Mouse (Mus musculus) kidney, adult 9 months (tissue): Measurements from ENCODE around the gene Tbxas1.

ENCODE experiments used
- DNase-seq: peaks from one replicate; pipeline ENCODE4 v3.0.0; 2022

Tbxas1 gene

GRCm38 (mm10) chr6:39054206-39054864, 179.1 kb downstream of the Tbxas1 start:
- DNase-seq, result no peak

- DNase-seq, result no peak
Observed at GRCm38 (mm10) chr6:39054878-39055508, 179.8 kb downstream of the Tbxas1 start.

GRCm38 (mm10) chr6:39055831-39056261, 180.6 kb downstream of the Tbxas1 start:
- DNase-seq, result no peak

DNA sequence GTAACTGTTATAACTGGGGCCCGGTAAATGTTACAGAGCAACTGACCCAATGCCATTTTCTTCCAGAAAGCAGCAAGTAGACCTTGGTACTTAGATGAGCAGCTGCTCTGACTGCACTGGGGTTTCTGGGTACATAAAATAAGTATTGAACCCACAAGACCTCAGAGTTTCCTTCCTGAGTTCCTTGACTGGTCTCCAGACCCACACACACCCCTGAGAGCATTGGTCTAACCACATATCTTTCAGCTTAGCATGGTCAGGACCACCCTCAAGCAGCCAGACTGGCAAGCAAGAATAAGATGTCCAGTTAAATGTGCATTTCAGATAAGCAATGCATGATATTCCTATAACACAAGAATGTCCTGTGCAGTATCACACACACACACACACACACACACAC, 182.0 kb downstream of the Tbxas1 start:
- no peak for DNase-seq

DNA sequence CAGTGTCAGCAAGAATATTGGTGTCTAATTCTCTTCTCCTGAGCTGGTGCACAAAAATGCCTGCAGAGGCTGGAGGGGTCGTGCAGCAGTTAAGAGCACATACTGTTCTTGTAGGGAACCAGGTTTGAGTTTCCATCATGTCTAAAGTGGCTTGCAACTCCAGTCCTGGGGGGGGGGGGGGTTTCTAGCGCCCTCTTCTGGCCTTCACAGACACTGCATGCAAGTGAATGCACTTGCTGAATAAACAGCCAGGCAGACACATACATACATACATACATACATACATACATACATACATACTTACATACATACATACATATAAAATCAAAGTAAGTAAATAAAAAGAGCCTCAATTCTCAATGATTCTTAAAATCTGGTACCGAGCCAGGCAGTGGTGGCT, 183.2 kb downstream of the Tbxas1 start:
- no peak for DNase-seq

DNA sequence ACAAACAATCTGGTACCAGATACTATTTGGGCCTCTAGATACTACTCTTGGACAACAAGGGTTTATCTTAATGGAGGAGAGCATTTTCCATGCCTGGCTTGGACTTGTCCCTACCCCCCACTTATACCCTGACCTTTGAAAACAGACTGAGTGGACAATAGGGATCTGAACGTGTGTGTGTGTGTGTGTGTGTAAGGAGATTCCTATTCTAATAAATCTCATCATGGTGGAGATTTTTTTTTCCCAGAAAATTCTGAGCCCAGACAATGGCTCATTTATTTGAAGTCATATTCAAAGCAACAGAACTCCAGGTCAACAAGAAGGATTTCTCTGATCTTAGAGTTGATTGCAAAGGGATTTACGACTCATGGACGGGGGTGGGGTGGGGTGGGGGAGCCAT, 183.7 kb downstream of the Tbxas1 start:
- peak; percentile 63 for DNase-seq

DNA sequence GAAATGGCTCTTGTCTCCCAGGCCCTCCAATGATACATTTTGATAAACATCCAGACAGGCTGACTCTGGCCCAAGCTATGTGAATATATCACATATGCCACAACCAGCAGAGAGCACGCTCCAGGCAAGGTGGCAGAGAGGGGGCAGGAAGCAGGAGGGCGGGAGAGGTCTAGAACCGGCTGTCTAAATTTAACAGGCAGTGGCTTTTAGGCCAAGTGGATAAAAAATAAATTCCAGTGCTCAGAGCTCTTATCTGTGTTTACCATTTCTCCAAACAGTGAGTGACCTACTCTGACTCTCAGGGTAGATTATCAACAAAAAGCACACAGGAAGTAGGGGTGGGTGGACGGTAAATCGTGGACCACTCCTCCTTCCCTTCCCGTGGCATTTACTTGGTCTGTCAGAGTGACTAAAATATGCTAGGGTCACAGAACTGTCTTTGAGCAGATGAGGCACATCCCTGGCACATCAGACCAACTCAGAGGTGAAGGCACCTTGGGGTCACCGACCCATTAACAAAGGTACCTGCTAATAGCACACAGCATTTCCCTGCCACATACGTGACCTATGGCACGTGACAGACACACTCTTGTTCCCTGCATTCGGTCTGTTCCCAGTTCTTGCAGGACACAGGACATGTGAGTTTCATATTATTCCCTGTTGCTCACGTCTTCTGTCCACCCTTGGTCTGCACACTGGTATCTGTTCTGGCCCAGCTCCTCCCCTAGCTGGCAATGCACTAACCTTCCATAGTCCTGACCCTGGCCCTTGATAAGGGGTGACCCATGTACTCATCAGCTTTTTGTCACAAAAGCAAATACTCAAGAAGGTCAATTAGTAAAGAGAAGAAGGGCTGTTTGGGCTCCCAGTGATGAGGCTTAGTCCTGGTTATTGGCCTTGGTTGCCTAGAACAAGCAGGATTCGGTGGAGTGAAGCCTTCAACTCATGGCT, 184.6 kb downstream of the Tbxas1 start:
- peak; percentile 80 for DNase-seq

- DNase-seq, result no peak
Observed at GRCm38 (mm10) chr6:39061180-39061579, 186.0 kb downstream of the Tbxas1 start.

DNA sequence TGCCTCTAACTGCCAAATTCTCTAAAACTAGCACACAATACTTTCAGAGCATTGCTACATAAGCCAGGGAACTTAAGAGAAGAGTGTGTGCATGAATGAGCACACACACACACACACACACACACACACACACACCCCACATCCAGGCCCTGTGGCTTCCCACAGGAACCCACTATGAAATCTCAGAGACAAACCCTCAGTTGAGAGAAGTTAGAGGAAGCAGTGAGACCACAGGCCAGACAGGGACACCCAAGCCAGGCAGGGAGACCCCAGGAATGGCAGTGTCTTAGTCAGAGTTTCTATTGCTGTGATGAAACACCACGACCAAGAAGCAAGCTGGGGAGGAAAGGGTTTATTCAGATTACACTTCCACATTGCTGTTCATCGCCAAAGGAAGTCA, 188.3 kb downstream of the Tbxas1 start:
- DNase-seq, result no peak

DNA sequence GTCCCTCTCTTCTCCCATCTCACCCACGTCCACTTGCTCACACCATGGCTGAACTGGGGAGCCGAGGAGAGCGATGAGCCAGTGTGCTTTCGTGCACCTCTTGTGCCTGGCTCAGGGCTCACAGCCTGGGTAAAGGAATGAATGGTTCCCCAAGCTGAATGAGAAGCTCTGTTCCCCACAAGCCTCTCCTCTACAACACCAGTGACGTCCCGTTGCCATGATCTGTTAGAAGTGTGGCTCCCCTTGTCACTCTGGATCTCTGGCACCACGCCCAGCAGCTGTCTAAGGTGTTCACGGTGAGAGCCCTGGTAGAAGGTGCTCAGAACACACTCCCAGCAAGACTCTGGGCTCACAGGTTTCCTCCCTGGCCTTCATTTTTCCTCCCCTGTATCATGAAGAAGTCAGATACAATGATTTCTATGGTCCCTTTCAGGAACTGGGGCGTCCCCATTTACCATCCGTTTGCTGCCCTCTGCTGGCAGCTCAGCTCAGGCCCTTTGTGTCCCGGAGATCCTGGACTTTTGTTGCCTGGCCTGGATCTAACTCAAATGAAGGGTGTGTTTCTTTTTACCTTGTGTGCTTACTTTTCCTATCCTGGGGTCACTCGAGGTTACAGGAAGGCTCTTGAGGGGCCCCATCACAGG, 191.9 kb downstream of the Tbxas1 start:
- DNase-seq, result peak; percentile 84

DNA sequence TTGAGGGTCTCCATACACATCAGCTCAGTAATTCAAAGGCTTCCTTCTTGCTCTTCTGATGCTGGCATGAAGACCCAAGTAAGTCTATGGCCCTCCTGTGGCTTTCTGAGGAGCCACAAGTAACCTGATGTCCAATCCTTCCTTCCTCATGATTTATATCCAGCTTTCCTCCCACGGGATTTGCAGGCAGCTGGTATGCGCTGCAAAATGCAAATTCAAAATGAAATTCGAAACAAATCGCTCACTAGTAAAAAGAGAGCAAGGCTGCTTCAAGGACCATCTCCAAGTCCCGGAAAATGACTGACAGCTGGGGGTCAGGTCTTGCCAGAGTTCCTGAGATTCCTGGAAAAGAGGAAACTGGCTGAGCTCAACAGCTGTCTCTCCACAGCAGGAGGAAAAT, 197.5 kb downstream of the Tbxas1 start:
- DNase-seq, result peak; percentile 53

GRCm38 (mm10) chr6:39074186-39074585, 199.0 kb downstream of the Tbxas1 start:
- no peak for DNase-seq

- DNase-seq, result no peak
Observed at GRCm38 (mm10) chr6:39076498-39076897, 201.3 kb downstream of the Tbxas1 start.

GRCm38 (mm10) chr6:39104631-39105030, 229.4 kb downstream of the Tbxas1 start:
- no peak for DNase-seq

DNA sequence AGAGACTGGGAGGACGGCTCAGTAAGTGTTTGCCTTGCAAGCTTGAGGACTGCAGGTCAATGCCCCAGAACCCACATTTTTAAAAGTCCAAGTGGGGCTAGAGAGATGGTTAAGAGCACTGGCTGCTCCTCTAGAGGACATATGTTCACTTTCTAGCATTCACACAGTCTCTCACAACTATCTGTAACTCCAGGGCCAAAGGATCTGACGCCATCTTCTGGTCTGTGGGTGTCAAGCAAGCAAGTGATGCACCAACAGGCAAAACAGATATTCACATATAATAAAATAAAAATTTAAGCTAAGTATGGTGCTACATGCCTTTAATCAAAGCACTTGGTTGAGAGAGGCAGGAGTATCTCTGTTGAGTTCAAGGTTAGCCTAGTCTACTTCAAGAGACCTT, 231.6 kb downstream of the Tbxas1 start:
- peak; percentile 12 for DNase-seq

- DNase-seq, result no peak
Observed at GRCm38 (mm10) chr6:39112701-39113100, 237.5 kb downstream of the Tbxas1 start.

DNA sequence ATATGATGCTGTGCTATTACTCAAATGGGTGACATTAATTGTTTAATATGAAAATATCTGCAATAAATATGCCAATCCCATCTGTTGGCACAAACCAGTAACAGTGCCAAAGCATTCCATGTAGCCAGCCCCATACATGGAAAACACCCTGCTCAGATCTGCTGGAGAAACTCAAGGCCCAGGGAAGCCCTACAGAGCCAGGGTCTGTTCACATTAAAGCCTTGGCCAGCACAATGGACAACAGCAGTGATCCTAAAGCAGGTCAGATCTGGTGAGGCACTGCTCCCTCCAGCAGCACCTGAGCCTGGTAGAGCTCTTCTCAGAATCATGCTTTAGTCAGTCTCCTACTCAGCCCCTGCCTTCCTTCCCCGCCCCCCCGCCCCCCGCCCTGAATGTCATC, 237.9 kb downstream of the Tbxas1 start:
- DNase-seq, result no peak

- no peak for DNase-seq
Observed at GRCm38 (mm10) chr6:39115438-39115837, 240.2 kb downstream of the Tbxas1 start.

- peak; percentile 81 for DNase-seq
Observed at GRCm38 (mm10) chr6:39117584-39118455, 242.6 kb downstream of the Tbxas1 start, which contains the start of gene Parp12. Gene Parp12, minus strand, starts transcription at chr6:39118349.

DNA sequence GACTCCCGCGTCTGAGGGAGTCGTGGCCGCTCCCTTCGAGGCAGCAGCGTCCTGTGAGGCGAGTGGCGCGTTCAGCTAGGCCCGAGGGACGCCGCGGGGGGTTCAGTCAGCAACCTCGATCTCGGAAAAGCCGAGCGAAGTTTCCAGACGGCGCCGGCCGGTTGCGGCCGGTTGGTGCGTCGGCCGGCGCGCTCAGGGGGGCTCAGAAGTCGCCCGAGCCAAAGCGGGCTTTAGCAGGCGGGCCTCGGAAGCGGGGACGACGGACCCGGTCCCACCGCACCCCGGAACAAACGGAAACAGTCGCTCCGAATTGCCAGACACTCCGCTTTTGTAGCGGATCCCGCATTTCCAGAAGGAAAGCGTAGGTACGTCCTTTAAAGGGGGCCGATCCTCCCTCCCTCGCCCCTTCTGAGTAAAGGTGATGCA, 243.3 kb downstream of the Tbxas1 start:
- no peak for DNase-seq

DNA sequence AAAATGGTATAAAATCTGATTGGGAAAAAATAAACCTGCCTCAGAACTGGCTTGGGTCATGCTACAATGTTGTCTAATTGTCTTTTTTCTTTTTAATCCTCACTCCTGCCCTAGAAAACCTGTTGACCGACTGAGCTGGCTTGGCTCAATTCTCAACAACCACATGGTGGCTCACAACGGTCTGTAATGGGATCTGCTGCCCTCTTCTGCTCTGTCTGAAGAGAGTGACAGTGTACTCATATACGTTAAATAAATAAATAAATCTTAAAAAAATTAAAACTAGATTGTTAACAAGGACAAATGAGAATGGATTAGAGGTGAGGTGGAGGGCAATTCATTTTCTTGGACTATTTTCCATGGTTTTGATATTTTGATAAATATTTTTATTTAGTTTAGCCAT, 245.5 kb downstream of the Tbxas1 start:
- no peak for DNase-seq

GRCm38 (mm10) chr6:39124719-39125118, 249.5 kb downstream of the Tbxas1 start:
- no peak for DNase-seq
